Mouse (Mus musculus): ENCODE measurements around the gene Rnf17.

The Rnf17 gene

GRCm38 (mm10) chr14:56402311-56403071 lies at the start of gene Rnf17:
Rnf17 (plus strand) TSS chr14:56402581.
- no peak for DNase-seq (ENCODE audit: low read depth)

- no peak for DNase-seq (ENCODE audit: low read depth)
Measured at GRCm38 (mm10) chr14:56354803-56355202, 47.6 kb upstream of the Rnf17 start.

GRCm38 (mm10) chr14:56355396-56355795 lies 47.0 kb upstream of the Rnf17 start:
- DNase-seq (ENCODE audit: low read depth) = no peak

GRCm38 (mm10) chr14:56356196-56356595 lies 46.2 kb upstream of the Rnf17 start:
- no peak for DNase-seq (ENCODE audit: low read depth)

GRCm38 (mm10) chr14:56358422-56358821 lies 44.0 kb upstream of the Rnf17 start:
- no peak for DNase-seq (ENCODE audit: low read depth)

- DNase-seq (ENCODE audit: low read depth) = no peak
Measured at GRCm38 (mm10) chr14:56359131-56359530, 43.2 kb upstream of the Rnf17 start.

GRCm38 (mm10) chr14:56364711-56365237 lies 37.6 kb upstream of the Rnf17 start, which contains the start of gene Atp12a:
Atp12a (plus strand) TSS chr14:56365068.
- no peak for DNase-seq (ENCODE audit: low read depth)

- DNase-seq (ENCODE audit: low read depth) = no peak
Measured at GRCm38 (mm10) chr14:56365292-56365691, 37.1 kb upstream of the Rnf17 start.

- DNase-seq (ENCODE audit: low read depth) = no peak
Measured at GRCm38 (mm10) chr14:56366712-56367111, 35.7 kb upstream of the Rnf17 start.

- peak; percentile 61 for DNase-seq (ENCODE audit: low read depth)
Measured at GRCm38 (mm10) chr14:56368834-56369233, 33.5 kb upstream of the Rnf17 start.

GRCm38 (mm10) chr14:56375731-56376130 lies 26.6 kb upstream of the Rnf17 start:
- peak; percentile 86 for DNase-seq (ENCODE audit: low read depth)

GRCm38 (mm10) chr14:56377745-56378144 lies 24.6 kb upstream of the Rnf17 start:
- DNase-seq (ENCODE audit: low read depth) = no peak

- no peak for DNase-seq (ENCODE audit: low read depth)
Measured at GRCm38 (mm10) chr14:56379336-56379735, 23.0 kb upstream of the Rnf17 start.

- no peak for DNase-seq (ENCODE audit: low read depth)
Measured at GRCm38 (mm10) chr14:56382366-56382765, 20.0 kb upstream of the Rnf17 start.

GRCm38 (mm10) chr14:56390247-56390646 lies 12.1 kb upstream of the Rnf17 start:
- no peak for DNase-seq (ENCODE audit: low read depth)

GRCm38 (mm10) chr14:56393704-56394312 lies 8.6 kb upstream of the Rnf17 start:
- no peak for DNase-seq (ENCODE audit: low read depth)

GRCm38 (mm10) chr14:56398001-56398400 lies 4.4 kb upstream of the Rnf17 start:
- peak; percentile 64 for DNase-seq (ENCODE audit: low read depth)

GRCm38 (mm10) chr14:56403072-56403375 lies 643 bp downstream of the Rnf17 start:
- DNase-seq (ENCODE audit: low read depth) = no peak

GRCm38 (mm10) chr14:56462090-56462489 lies 59.7 kb downstream of the Rnf17 start:
- no peak for DNase-seq (ENCODE audit: low read depth)

- DNase-seq (ENCODE audit: low read depth) = no peak
Measured at GRCm38 (mm10) chr14:56462729-56463128, 60.3 kb downstream of the Rnf17 start.

- DNase-seq (ENCODE audit: low read depth) = peak; percentile 40
Measured at GRCm38 (mm10) chr14:56468145-56468544, 65.8 kb downstream of the Rnf17 start.

GRCm38 (mm10) chr14:56489806-56490205 lies 87.4 kb downstream of the Rnf17 start:
- DNase-seq (ENCODE audit: low read depth) = no peak

GRCm38 (mm10) chr14:56502407-56502806 lies 100.0 kb downstream of the Rnf17 start:
- no peak for DNase-seq (ENCODE audit: low read depth)

GRCm38 (mm10) chr14:56506743-56507142 lies 104.4 kb downstream of the Rnf17 start:
- DNase-seq (ENCODE audit: low read depth) = no peak

Measured in induced T-regulatory cell, adult 2 months (primary cell).